Mouse (Mus musculus): ENCODE results near the gene Tbc1d21. TPM values are rescaled to one million over a fixed set of nuclear protein-coding genes. Genes with fewer than 3 reads are reported as not detected.

Gene Tbc1d21
- polyA plus RNA-seq, 1 experiment = not detected

- TF ChIP-seq FLI1 (IDR thresholded peaks at IDR 0.05; ENCODE audit: low read length) (no peak), GATA1 (IDR thresholded peaks at IDR 0.05; ENCODE audit: borderline replicate concordance, low read length) (no peak)
- no peaks in the 10 kb centered on the region for H3K36me3 ChIP-seq (replicated peaks; ENCODE audit: low read length)
- H3K9me3 ChIP-seq = no peaks in the 10 kb centered on the region
- H3K4me3 ChIP-seq (replicated peaks) = no peak overlapping the region
- H3K27me3 ChIP-seq (replicated peaks) = peaks cover 43% of the 10 kb centered on the region
- no peaks in the 10 kb centered on the region for H3K4me1 ChIP-seq
Observed at GRCm38 (mm10) chr9:58378878-58379277, 8.6 kb upstream of the Tbc1d21 start.

- Histone ChIP-seq H3K27me3 (replicated peaks) (peaks cover 68% of the 10 kb centered on the region), H3K4me1 (no peaks in the 10 kb centered on the region), H3K36me3 (replicated peaks; ENCODE audit: low read length) (no peaks in the 10 kb centered on the region), H3K9me3 (no peaks in the 10 kb centered on the region), H3K4me3 (replicated peaks) (no peak overlapping the region)
- TF ChIP-seq GATA1 (IDR thresholded peaks at IDR 0.05; ENCODE audit: borderline replicate concordance, low read length) (no peak), FLI1 (IDR thresholded peaks at IDR 0.05; ENCODE audit: low read length) (no peak)
Observed at GRCm38 (mm10) chr9:58373912-58374431, 3.7 kb upstream of the Tbc1d21 start.

- peaks cover 54% of the 10 kb centered on the region for H3K27me3 ChIP-seq (replicated peaks)
- H3K4me3 ChIP-seq (replicated peaks) = no peak overlapping the region
- no peaks in the 10 kb centered on the region for H3K36me3 ChIP-seq (replicated peaks; ENCODE audit: low read length)
- H3K4me1 ChIP-seq = no peaks in the 10 kb centered on the region
- TF ChIP-seq GATA1 (IDR thresholded peaks at IDR 0.05; ENCODE audit: borderline replicate concordance, low read length) = no peak
- TF ChIP-seq FLI1 (IDR thresholded peaks at IDR 0.05; ENCODE audit: low read length) = no peak
- no peaks in the 10 kb centered on the region for H3K9me3 ChIP-seq
Observed at GRCm38 (mm10) chr9:58371914-58372313, 1.7 kb upstream of the Tbc1d21 start.

- H3K4me1 ChIP-seq = no peaks in the 10 kb centered on the region
- H3K9me3 ChIP-seq = peaks cover 8% of the 10 kb centered on the region
- no peak overlapping the region for H3K4me3 ChIP-seq (replicated peaks)
- TF ChIP-seq FLI1 (IDR thresholded peaks at IDR 0.05; ENCODE audit: low read length) (no peak), GATA1 (IDR thresholded peaks at IDR 0.05; ENCODE audit: borderline replicate concordance, low read length) (no peak)
- no peaks in the 10 kb centered on the region for H3K36me3 ChIP-seq (replicated peaks; ENCODE audit: low read length)
- peaks cover 56% of the 10 kb centered on the region for H3K27me3 ChIP-seq (replicated peaks)
Observed at GRCm38 (mm10) chr9:58369644-58370043, 611 bp downstream of the Tbc1d21 start.

GRCm38 (mm10) chr9:58364325-58364724 is 5.9 kb downstream of the Tbc1d21 start:
- peaks cover 8% of the 10 kb centered on the region for H3K9me3 ChIP-seq
- H3K4me3 ChIP-seq (replicated peaks) = no peak overlapping the region
- H3K27me3 ChIP-seq (replicated peaks) = peaks cover 59% of the 10 kb centered on the region
- no peak for TF ChIP-seq GATA1 (IDR thresholded peaks at IDR 0.05; ENCODE audit: borderline replicate concordance, low read length)
- TF ChIP-seq FLI1 (IDR thresholded peaks at IDR 0.05; ENCODE audit: low read length) = no peak
- H3K4me1 ChIP-seq = no peaks in the 10 kb centered on the region
- no peaks in the 10 kb centered on the region for H3K36me3 ChIP-seq (replicated peaks; ENCODE audit: low read length)

GRCm38 (mm10) chr9:58361956-58362355 is 8.3 kb downstream of the Tbc1d21 start:
- TF ChIP-seq FLI1 (IDR thresholded peaks at IDR 0.05; ENCODE audit: low read length) (no peak), GATA1 (IDR thresholded peaks at IDR 0.05; ENCODE audit: borderline replicate concordance, low read length) (no peak)
- Histone ChIP-seq H3K36me3 (replicated peaks; ENCODE audit: low read length) (no peaks in the 10 kb centered on the region), H3K27me3 (replicated peaks) (peaks cover 64% of the 10 kb centered on the region), H3K4me3 (replicated peaks) (no peak overlapping the region), H3K9me3 (peaks cover 8% of the 10 kb centered on the region), H3K4me1 (no peaks in the 10 kb centered on the region)

GRCm38 (mm10) chr9:58361373-58361772 is 8.9 kb downstream of the Tbc1d21 start:
- no peaks in the 10 kb centered on the region for H3K4me1 ChIP-seq
- peaks cover 8% of the 10 kb centered on the region for H3K9me3 ChIP-seq
- H3K4me3 ChIP-seq (replicated peaks) = no peak overlapping the region
- TF ChIP-seq GATA1 (IDR thresholded peaks at IDR 0.05; ENCODE audit: borderline replicate concordance, low read length) (no peak), FLI1 (IDR thresholded peaks at IDR 0.05; ENCODE audit: low read length) (no peak)
- H3K36me3 ChIP-seq (replicated peaks; ENCODE audit: low read length) = no peaks in the 10 kb centered on the region
- H3K27me3 ChIP-seq (replicated peaks) = peaks cover 61% of the 10 kb centered on the region

- Histone ChIP-seq H3K27me3 (replicated peaks) (peaks cover 27% of the 10 kb centered on the region), H3K9me3 (no peaks in the 10 kb centered on the region), H3K4me1 (no peaks in the 10 kb centered on the region), H3K36me3 (replicated peaks; ENCODE audit: low read length) (no peaks in the 10 kb centered on the region), H3K4me3 (replicated peaks) (no peak overlapping the region)
- TF ChIP-seq FLI1 (IDR thresholded peaks at IDR 0.05; ENCODE audit: low read length) = no peak
- TF ChIP-seq GATA1 (IDR thresholded peaks at IDR 0.05; ENCODE audit: borderline replicate concordance, low read length) = no peak
Observed at GRCm38 (mm10) chr9:58355262-58356050, 14.8 kb downstream of the Tbc1d21 start.

GRCm38 (mm10) chr9:58354701-58355100 is 15.6 kb downstream of the Tbc1d21 start:
- H3K27me3 ChIP-seq (replicated peaks) = peaks cover 25% of the 10 kb centered on the region
- no peaks in the 10 kb centered on the region for H3K9me3 ChIP-seq
- H3K4me3 ChIP-seq (replicated peaks) = no peak overlapping the region
- TF ChIP-seq FLI1 (IDR thresholded peaks at IDR 0.05; ENCODE audit: low read length) (no peak), GATA1 (IDR thresholded peaks at IDR 0.05; ENCODE audit: borderline replicate concordance, low read length) (no peak)
- H3K36me3 ChIP-seq (replicated peaks; ENCODE audit: low read length) = no peaks in the 10 kb centered on the region
- H3K4me1 ChIP-seq = no peaks in the 10 kb centered on the region

- peaks cover 22% of the 10 kb centered on the region for H3K27me3 ChIP-seq (replicated peaks)
- no peaks in the 10 kb centered on the region for H3K4me1 ChIP-seq
Observed at GRCm38 (mm10) chr9:58353224-58353623, 17.0 kb downstream of the Tbc1d21 start.

More at GRCm38 (mm10) chr9:58353224-58353623, 17.0 kb downstream of the Tbc1d21 start:
- Histone ChIP-seq H3K4me3 (replicated peaks) (no peak overlapping the region), H3K36me3 (replicated peaks; ENCODE audit: low read length) (no peaks in the 10 kb centered on the region), H3K9me3 (no peaks in the 10 kb centered on the region)
- TF ChIP-seq FLI1 (IDR thresholded peaks at IDR 0.05; ENCODE audit: low read length) (no peak), GATA1 (IDR thresholded peaks at IDR 0.05; ENCODE audit: borderline replicate concordance, low read length) (no peak)
